ENCODE assay signal across 15 mouse cellular contexts in the genomic region with DNA sequence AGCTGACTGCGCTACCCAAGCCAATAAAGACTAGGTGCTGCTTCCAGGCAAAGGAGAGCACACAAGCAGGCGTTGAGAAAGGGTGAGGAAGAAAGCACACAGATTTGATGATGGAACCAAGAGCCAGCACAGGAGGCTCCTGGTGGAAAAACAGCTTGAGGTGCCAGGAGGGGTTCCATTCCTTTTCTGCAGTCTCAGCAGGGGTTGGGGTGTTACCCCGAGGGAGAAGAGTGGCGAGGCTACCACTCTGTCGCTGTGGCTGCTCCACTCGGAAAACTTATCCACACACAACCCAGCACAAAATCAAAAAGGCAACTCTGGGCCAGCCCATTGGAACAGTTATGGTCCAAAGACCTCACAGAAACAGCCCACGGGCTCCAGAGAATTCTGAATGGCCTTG. TPM values are rescaled to one million over a fixed set of nuclear protein-coding genes. Genes with fewer than 3 reads are reported as not detected.
A peak's percentile ranks its signal among the peaks of the same experiment; 100 is the strongest.
DNase-seq lines count a peak whose midpoint lies in the region; ATAC-seq and TF ChIP-seq lines count a peak whose summit lies in the region.
"Had no signal": no experiment of that assay in that cellular context is flagged by ENCODE, and none has a peak within 500 bp of the region (broad histone marks: within the 10 kb centered on the region; RNA-seq: fewer than 3 reads in every experiment).

No protein-coding gene starts in this region.

- H3K4me1 ChIP-seq in cerebellum, adult 2 months (ENCODE audit: control insufficient read depth, insufficient read depth, low read length), result peaks cover 63% of the 10 kb centered on the region
- peaks cover 18% of the 10 kb centered on the region for H3K4me1 ChIP-seq in lung, embryonic 16.5 days (replicated peaks; ENCODE audit: control insufficient read depth, insufficient read depth, low read length)
- peaks cover 14% of the 10 kb centered on the region for H3K4me1 ChIP-seq in forebrain, embryonic 15.5 days
- peaks cover 14% of the 10 kb centered on the region for H3K4me1 ChIP-seq in limb, embryonic 14.5 days (ENCODE audit: control insufficient read depth, insufficient read depth, low read length)

- WGBS in cerebellum, adult 2 months, result 4% methylated on average over 7 of the region's 7 CpGs
- WGBS in lung, embryonic 16.5 days, result 62% methylated on average over 7 of the region's 7 CpGs
- WGBS in forebrain, embryonic 15.5 days, result 39% methylated on average over 7 of the region's 7 CpGs
- WGBS in limb, embryonic 14.5 days, result 46% methylated on average over 7 of the region's 7 CpGs

- H3K27me3 ChIP-seq in cerebellum, adult 2 months (ENCODE audit: control insufficient read depth, insufficient read depth, low read length), result no peaks in the 10 kb centered on the region
- H3K27me3 ChIP-seq in lung, embryonic 16.5 days (ENCODE audit: control insufficient read depth, insufficient read depth, low read depth, low read length), result no peaks in the 10 kb centered on the region
- no peaks in the 10 kb centered on the region for H3K27me3 ChIP-seq in forebrain, embryonic 15.5 days
- no peaks in the 10 kb centered on the region for H3K27me3 ChIP-seq in limb, embryonic 14.5 days (ENCODE audit: control insufficient read depth, insufficient read depth, low read length)
- H3K27me3 ChIP-seq: liver, embryonic 13.5 days had no signal

- no peaks in the 10 kb centered on the region for H3K9me3 ChIP-seq in lung, embryonic 16.5 days (ENCODE audit: control insufficient read depth, low read length)
- H3K9me3 ChIP-seq in forebrain, embryonic 15.5 days, result no peaks in the 10 kb centered on the region
- no peaks in the 10 kb centered on the region for H3K9me3 ChIP-seq in limb, embryonic 14.5 days (ENCODE audit: control insufficient read depth, low read length)
- H3K9me3 ChIP-seq: liver, embryonic 13.5 days; megakaryocyte, embryonic 14.5 days had no signal

- no peak for TF ChIP-seq CTCF in cerebellum, adult 2 months (IDR thresholded peaks at IDR 0.05; ENCODE audit: borderline replicate concordance, insufficient read depth, low read depth, low read length)

- peaks cover 2% of the 10 kb centered on the region; the same call in 1 of the 2 replicates for H3K36me3 ChIP-seq in lung, embryonic 16.5 days (ENCODE audit: control insufficient read depth, insufficient read depth, low read length)
- H3K36me3 ChIP-seq in forebrain, embryonic 15.5 days, result peaks cover 52% of the 10 kb centered on the region
- H3K36me3 ChIP-seq in limb, embryonic 14.5 days (ENCODE audit: control insufficient read depth, insufficient read depth, low read length), result peaks cover 20% of the 10 kb centered on the region
- H3K36me3 ChIP-seq: liver, embryonic 13.5 days had no signal

- TF ChIP-seq POLR2A in cerebellum, adult 2 months (IDR thresholded peaks at IDR 0.05; ENCODE audit: borderline replicate concordance, insufficient read depth, low read length), result no peak
- no peak for TF ChIP-seq POLR2A in limb, embryonic 14.5 days (IDR thresholded peaks at IDR 0.05; ENCODE audit: borderline replicate concordance, extremely low read depth, insufficient read depth, insufficient read length)

- no peak for ATAC-seq in lung, embryonic 16.5 days (ENCODE audit: low read depth)
- no peak for ATAC-seq in forebrain, embryonic 15.5 days (replicated peaks)
- ATAC-seq in limb, embryonic 14.5 days (ENCODE audit: low FRiP score, low read depth), result no peak
- no peak for ATAC-seq in megakaryocyte, adult 5-6 weeks (ENCODE audit: poor library complexity, severe bottlenecking)

- no peak overlapping the region for H3K4me2 ChIP-seq in lung, embryonic 16.5 days (ENCODE audit: low read depth, low read length)
- no peak overlapping the region for H3K4me2 ChIP-seq in forebrain, embryonic 15.5 days (replicated peaks)
- 0 out of 2 replicates have a peak overlapping the region, but pooled peaks have one; percentile 19 for H3K4me2 ChIP-seq in limb, embryonic 14.5 days (replicated peaks; ENCODE audit: low read depth, low read length, severe bottlenecking)
- H3K4me2 ChIP-seq: liver, embryonic 13.5 days had no signal

- H3K4me3 ChIP-seq in cerebellum, adult 2 months (replicated peaks; ENCODE audit: insufficient read depth, low read depth, low read length), result no peak overlapping the region
- H3K4me3 ChIP-seq in lung, embryonic 16.5 days (ENCODE audit: low read length), result no peak overlapping the region
- H3K4me3 ChIP-seq in forebrain, embryonic 15.5 days, result no peak overlapping the region
- no peak overlapping the region for H3K4me3 ChIP-seq in limb, embryonic 14.5 days (replicated peaks; ENCODE audit: low read length)
- H3K4me3 ChIP-seq: liver, embryonic 13.5 days; megakaryocyte, embryonic 14.5 days had no signal

- peak overlapping the region; percentile 96 for H3K27ac ChIP-seq in cerebellum, adult 2 months (ENCODE audit: insufficient read depth, low read length)
- 0 out of 2 replicates have a peak overlapping the region, but pooled peaks have one; percentile 16 for H3K27ac ChIP-seq in lung, embryonic 16.5 days (ENCODE audit: low read length)
- H3K27ac ChIP-seq in forebrain, embryonic 15.5 days (replicated peaks), result peak overlapping the region; percentile 88
- peak overlapping the region; percentile 63 for H3K27ac ChIP-seq in limb, embryonic 14.5 days (replicated peaks; ENCODE audit: low read depth, low read length)
- H3K27ac ChIP-seq: liver, embryonic 13.5 days had no signal

- DNase-seq in cerebellum, adult 2 months, result no peak
- DNase-seq in cerebellum, adult 11-12 months, result no peak
- no peak for DNase-seq in lung, postnatal 10 days
- no peak for DNase-seq in limb, embryonic 14.5 days (ENCODE audit: low spot score)
- no peak for DNase-seq in layer of hippocampus, postnatal 10 days (ENCODE audit: low spot score in 2 of 2)
- DNase-seq: adrenal gland, postnatal 36 days; gastrocnemius, postnatal 10 days; heart, postnatal 4 days; liver, embryonic 13.5 days; thymus, adult 2 months had no signal

- no peak overlapping the region; the same call in 1 of the 2 replicates for H3K9ac ChIP-seq in lung, embryonic 16.5 days (ENCODE audit: low read length)
- H3K9ac ChIP-seq in forebrain, embryonic 15.5 days (replicated peaks), result no peak overlapping the region
- H3K9ac ChIP-seq in limb, embryonic 14.5 days (ENCODE audit: low read depth, low read length, severe bottlenecking), result peak overlapping the region; percentile 31; the same call in 1 of the 2 replicates
- H3K9ac ChIP-seq: liver, embryonic 13.5 days had no signal

RNA-seq across cellular contexts. Expression of a gene that starts 29.5 kb away (rescaled TPM):
- 889 and 932 TPM in 2 replicates for polyA plus RNA-seq in cerebellum, adult 2 months (2012; rRNA removed)
- 21.9 and 24.1 TPM in 2 replicates for polyA plus RNA-seq in lung, embryonic 16.5 days (2015; fragmentation: Nextera tagmentation; extraction: Ambion mirVana)
- 191 and 197 TPM in 2 replicates for polyA plus RNA-seq in forebrain, embryonic 15.5 days (2015; fragmentation: Nextera tagmentation; extraction: Ambion mirVana)
- polyA plus RNA-seq in limb, embryonic 14.5 days (2012; rRNA removed), result 22.2 and 22.3 TPM in 2 replicates
- 15.8 and 20.8 TPM in 2 replicates for polyA plus RNA-seq in limb, embryonic 14.5 days (2014; fragmentation: Nextera tagmentation; extraction: Ambion mirVana)
- 0.09 and 0.30 TPM in 2 replicates for total RNA-seq in megakaryocyte, adult 5-6 weeks (2015)
- total RNA-seq in megakaryocyte, adult 5-6 weeks (2017), result 0.48 and 1.3 TPM in 2 replicates
- total RNA-seq in layer of hippocampus, postnatal 10 days (2021), result 100 to 1,000 TPM; 525 to 547 TPM

RNA-seq across cellular contexts. Expression of a gene that starts 33.4 kb away (rescaled TPM):
- polyA plus RNA-seq in cerebellum, adult 2 months (2012; rRNA removed), result 0.70 and 1.7 TPM in 2 replicates
- 2.1 and 2.4 TPM in 2 replicates for polyA plus RNA-seq in lung, embryonic 16.5 days (2015; fragmentation: Nextera tagmentation; extraction: Ambion mirVana)
- polyA plus RNA-seq in forebrain, embryonic 15.5 days (2015; fragmentation: Nextera tagmentation; extraction: Ambion mirVana), result 0.61 and 1.0 TPM in 2 replicates
- 0.04 and 0.05 TPM in 2 replicates for polyA plus RNA-seq in limb, embryonic 14.5 days (2012; rRNA removed)
- 0.11 and 0.12 TPM in 2 replicates for polyA plus RNA-seq in limb, embryonic 14.5 days (2014; fragmentation: Nextera tagmentation; extraction: Ambion mirVana)
- not detected in 2 replicates for total RNA-seq in megakaryocyte, adult 5-6 weeks (2015)
- not detected in 2 replicates for total RNA-seq in megakaryocyte, adult 5-6 weeks (2017)
- total RNA-seq in layer of hippocampus, postnatal 10 days (2021), result under 1 TPM; 0.75 to 0.76 TPM
- total RNA-seq: adrenal gland, postnatal 36 days; gastrocnemius, postnatal 10 days; heart, postnatal 4 days had no signal

RNA-seq across cellular contexts. Expression of a gene that starts 42.0 kb away (rescaled TPM):
- polyA plus RNA-seq in cerebellum, adult 2 months (2012; rRNA removed), result 7.4 and 8.5 TPM in 2 replicates
- 4.1 and 4.5 TPM in 2 replicates for polyA plus RNA-seq in lung, embryonic 16.5 days (2015; fragmentation: Nextera tagmentation; extraction: Ambion mirVana)
- polyA plus RNA-seq in forebrain, embryonic 15.5 days (2015; fragmentation: Nextera tagmentation; extraction: Ambion mirVana), result 4.8 and 6.6 TPM in 2 replicates
- polyA plus RNA-seq in limb, embryonic 14.5 days (2012; rRNA removed), result 11.3 and 11.5 TPM in 2 replicates
- 5.1 and 5.8 TPM in 2 replicates for polyA plus RNA-seq in limb, embryonic 14.5 days (2014; fragmentation: Nextera tagmentation; extraction: Ambion mirVana)
- total RNA-seq in megakaryocyte, adult 5-6 weeks (2015), result 0.57 TPM in 1 of 2 replicates, not detected in the other
- total RNA-seq in megakaryocyte, adult 5-6 weeks (2017), result 0.88 and 5.4 TPM in 2 replicates
- 10 to 100 TPM in 1 of 2 experiments, 1 to 10 TPM in 1; 5.4 to 11.5 TPM for total RNA-seq in layer of hippocampus, postnatal 10 days (2021)

RNA-seq across cellular contexts. Expression of a gene that starts 42.2 kb away (rescaled TPM):
- polyA plus RNA-seq in cerebellum, adult 2 months (2012; rRNA removed), result 2.0 and 2.6 TPM in 2 replicates
- 1.2 and 2.1 TPM in 2 replicates for polyA plus RNA-seq in lung, embryonic 16.5 days (2015; fragmentation: Nextera tagmentation; extraction: Ambion mirVana)
- polyA plus RNA-seq in forebrain, embryonic 15.5 days (2015; fragmentation: Nextera tagmentation; extraction: Ambion mirVana), result 0.61 and 0.66 TPM in 2 replicates
- polyA plus RNA-seq in limb, embryonic 14.5 days (2012; rRNA removed), result 0.47 and 0.70 TPM in 2 replicates
- 0.12 and 0.15 TPM in 2 replicates for polyA plus RNA-seq in limb, embryonic 14.5 days (2014; fragmentation: Nextera tagmentation; extraction: Ambion mirVana)
- total RNA-seq in megakaryocyte, adult 5-6 weeks (2015), result not detected in 2 replicates
- total RNA-seq in megakaryocyte, adult 5-6 weeks (2017), result not detected in 2 replicates
- under 1 TPM; 0.71 to 0.94 TPM for total RNA-seq in layer of hippocampus, postnatal 10 days (2021)
- polyA plus RNA-seq: kidney, embryonic 14.5 days had no signal

RNA-seq across cellular contexts. Expression of a gene that starts 58.3 kb away (rescaled TPM):
- polyA plus RNA-seq in cerebellum, adult 2 months (2012; rRNA removed), result 23.9 and 24.5 TPM in 2 replicates
- 133 and 141 TPM in 2 replicates for polyA plus RNA-seq in lung, embryonic 16.5 days (2015; fragmentation: Nextera tagmentation; extraction: Ambion mirVana)
- 33.5 TPM in 2 replicates for polyA plus RNA-seq in forebrain, embryonic 15.5 days (2015; fragmentation: Nextera tagmentation; extraction: Ambion mirVana)
- polyA plus RNA-seq in limb, embryonic 14.5 days (2012; rRNA removed), result 73.5 and 81.0 TPM in 2 replicates
- 45.9 and 46.2 TPM in 2 replicates for polyA plus RNA-seq in limb, embryonic 14.5 days (2014; fragmentation: Nextera tagmentation; extraction: Ambion mirVana)
- 18.4 and 20.9 TPM in 2 replicates for total RNA-seq in megakaryocyte, adult 5-6 weeks (2015)
- 38.3 and 40.7 TPM in 2 replicates for total RNA-seq in megakaryocyte, adult 5-6 weeks (2017)
- total RNA-seq in layer of hippocampus, postnatal 10 days (2021), result 10 to 100 TPM; 22.6 to 26.3 TPM

Comparison
In these comparisons a context has a peak if more than half of its experiments do, and no peak if none do; other contexts are left out.
1. H3K27ac ChIP-seq: peak in every context shown above with its lines; median percentile 96 in cerebellum, adult 2 months; 88 in forebrain, embryonic 15.5 days; 63 in limb, embryonic 14.5 days; 16 in lung, embryonic 16.5 days.